Mouse (Mus musculus) gastrocnemius, adult 2 months (tissue): ENCODE measurements around the gene Slc5a10. TPM values are rescaled to one million over a fixed set of nuclear protein-coding genes. Genes with fewer than 3 reads are reported as not detected.

Source experiments
- DNase-seq: peaks from one replicate; pipeline ENCODE4 v3.0.0; 2022
- H3K27ac ChIP-seq: fragments of 200-600 bp; 2 replicates; pipeline ENCODE4 v1.8.1; 2022; ENCODE audit warnings: mild to moderate bottlenecking
- H3K4me3 ChIP-seq: fragments of 200-600 bp; 2 replicates; pipeline ENCODE4 v1.8.1; 2022; ENCODE audit warnings: mild to moderate bottlenecking, moderate library complexity
- CTCF ChIP-seq: fragments of 200-600 bp; IDR thresholded peaks from 2 replicates; pipeline ENCODE4 v1.8.1; 2022; ENCODE audit warnings: antibody characterized with exemption, mild to moderate bottlenecking, moderate library complexity
- intact Hi-C: fragments of 180-260 bp; cut with DNase I; formaldehyde crosslinking; loops from one replicate; pipeline ENCODE4 v1.15.1; 2025
- total RNA-seq, 2 experiments: library from RNA; stranded (reverse); gene quantifications; 2 replicates each; pipeline ENCODE4 v1.2.3; 2021

Slc5a10 gene
- total RNA-seq, 2 experiments from 2014 or later: not detected

DNA sequence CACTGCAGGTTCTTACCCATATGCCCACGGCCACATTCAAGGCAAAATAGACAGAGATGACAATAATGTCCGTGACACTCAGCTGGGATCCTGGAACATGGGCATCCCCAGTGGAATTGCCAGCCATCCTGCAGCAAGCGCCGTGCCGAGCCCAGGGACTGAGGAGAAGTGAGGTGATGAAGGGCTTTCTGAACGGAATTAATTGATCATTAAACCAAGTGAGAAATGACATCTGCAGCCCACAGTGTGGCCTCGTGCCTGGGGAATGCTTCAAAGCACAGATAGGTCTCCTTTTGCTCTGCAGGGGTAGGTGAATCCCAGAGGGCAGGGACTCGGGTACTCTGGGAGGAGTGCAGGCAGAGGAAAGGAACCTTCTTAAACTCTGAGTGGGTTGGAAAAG, 800 bp downstream of the Slc5a10 start:
- Histone ChIP-seq H3K27ac (0 out of 2 replicates have a peak overlapping the region, but pooled peaks have one; percentile 24), H3K4me3 (no peak overlapping the region)
- no peak for DNase-seq
- intact Hi-C loops: no loop called here
- TF ChIP-seq CTCF: no peak

DNA sequence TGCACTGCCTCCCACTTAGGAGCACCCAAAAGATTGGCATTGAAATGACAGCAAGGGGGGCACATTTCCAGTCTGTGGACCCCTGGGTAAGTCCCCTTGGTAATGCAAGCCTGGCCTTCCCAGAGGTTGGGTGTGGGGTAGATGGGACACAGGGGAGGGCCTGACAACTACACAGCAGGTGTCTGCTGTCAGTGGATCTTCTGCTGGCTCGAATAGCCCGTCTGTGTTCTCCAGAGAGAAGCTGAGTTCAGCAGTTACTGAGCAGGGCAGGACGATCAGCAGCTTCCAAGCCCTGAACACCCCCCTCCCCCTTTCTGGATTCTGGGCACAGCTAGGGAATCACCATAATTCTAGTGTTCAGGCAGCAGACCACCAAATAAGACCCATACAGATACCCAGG, 1.2 kb downstream of the Slc5a10 start:
- intact Hi-C loops: no loop called here
- no peak overlapping the region for H3K4me3 ChIP-seq
- DNase-seq: peak; percentile 59
- H3K27ac ChIP-seq: 0 out of 2 replicates have a peak overlapping the region, but pooled peaks have one; percentile 24
- no peak for TF ChIP-seq CTCF

DNA sequence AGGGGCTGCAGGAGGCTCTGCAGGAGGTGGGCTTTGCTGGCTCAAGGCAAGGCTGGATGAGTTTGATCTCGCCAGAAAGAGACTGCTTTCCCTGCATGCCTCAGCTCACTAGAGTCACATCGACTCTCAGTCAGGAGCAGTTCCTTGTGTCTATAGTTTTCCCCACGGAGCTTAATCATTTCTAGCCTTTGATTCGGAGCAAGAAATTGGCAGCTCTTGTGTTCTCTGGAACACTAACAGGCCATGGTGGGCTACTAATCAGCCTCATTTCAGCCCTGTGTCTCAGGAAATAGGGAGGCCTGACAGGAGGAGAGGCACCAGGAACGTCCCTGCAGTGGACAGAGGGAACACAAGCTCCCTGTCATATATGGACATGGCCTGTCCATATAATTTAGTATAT, 2.6 kb downstream of the Slc5a10 start:
- no peak overlapping the region for H3K4me3 ChIP-seq
- no peak for DNase-seq
- H3K27ac ChIP-seq: no peak overlapping the region
- intact Hi-C loops: no loop called here
- no peak for TF ChIP-seq CTCF

DNA sequence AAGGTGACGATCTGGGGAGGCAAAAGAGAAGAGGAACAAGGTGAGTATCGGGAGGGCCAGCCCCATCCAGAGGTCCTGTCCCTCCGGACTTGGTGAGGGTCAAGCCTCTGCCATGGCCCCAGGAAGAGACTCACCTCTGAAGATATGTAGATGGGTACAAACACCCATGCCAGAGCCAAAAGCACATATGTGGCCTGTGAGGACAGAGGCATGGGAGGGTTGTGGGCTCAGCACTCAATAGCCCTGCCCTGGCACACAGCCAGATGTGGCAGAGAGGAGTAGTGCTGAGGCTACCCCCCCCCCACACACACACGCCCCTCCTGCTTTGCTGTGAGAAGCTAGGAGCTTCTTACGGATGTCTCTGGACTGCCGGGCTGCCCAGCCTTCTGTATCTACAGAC, 5.5 kb downstream of the Slc5a10 start:
- DNase-seq: no peak
- TF ChIP-seq CTCF: no peak
- intact Hi-C loops: no loop called here

DNA sequence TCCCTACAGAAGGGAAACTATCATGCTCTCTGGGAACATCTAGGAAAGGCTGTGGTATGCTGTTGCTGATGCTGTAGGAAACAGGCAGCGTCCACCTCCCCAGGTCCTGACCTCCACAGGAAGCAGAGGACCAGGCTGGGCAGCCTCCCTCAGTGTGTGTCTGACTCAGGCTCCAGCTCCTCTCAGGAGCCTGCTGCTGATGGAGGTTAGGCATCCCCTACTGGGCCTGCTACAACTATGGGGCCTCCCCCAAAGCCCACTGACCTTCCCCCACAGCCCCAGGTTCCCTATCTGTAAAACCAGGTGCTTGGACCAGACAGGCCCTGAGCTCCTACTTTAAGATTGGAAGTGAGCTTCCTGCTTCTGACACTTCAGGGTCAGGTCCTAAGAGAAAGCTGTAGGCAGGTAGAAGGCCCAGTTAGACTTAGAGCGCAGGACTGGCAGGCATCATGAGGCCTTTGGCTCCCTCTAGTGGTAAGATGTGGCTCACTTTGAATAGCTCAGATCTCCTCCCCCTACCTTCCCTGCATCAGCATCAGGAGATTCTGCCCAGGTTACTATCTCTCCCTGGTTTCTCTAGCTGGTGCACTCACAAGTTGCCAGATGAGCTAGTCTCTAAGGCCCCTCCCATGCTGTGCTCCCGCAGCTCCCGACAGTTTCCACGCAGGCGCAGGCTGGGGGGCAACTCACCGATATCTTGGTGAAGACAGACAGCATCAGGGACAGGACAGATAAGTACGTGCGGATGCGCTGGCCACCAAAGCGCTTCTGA, 6.1 kb downstream of the Slc5a10 start:
- DNase-seq: peak; percentile 70
- Histone ChIP-seq H3K27ac (no peak overlapping the region), H3K4me3 (no peak overlapping the region)
- intact Hi-C loops: loop anchor here (1.0 to 5.0 kb wide), 5 partner anchors 48 to 612 kb away; no protein-coding TSS in a partner anchor
- peak; percentile 95; the same call in 1 of the 2 replicates for TF ChIP-seq CTCF

More for the DNA sequence above, 5.5 kb downstream of the Slc5a10 start:
- no peak overlapping the region for H3K27ac ChIP-seq
- no peak overlapping the region for H3K4me3 ChIP-seq

DNA sequence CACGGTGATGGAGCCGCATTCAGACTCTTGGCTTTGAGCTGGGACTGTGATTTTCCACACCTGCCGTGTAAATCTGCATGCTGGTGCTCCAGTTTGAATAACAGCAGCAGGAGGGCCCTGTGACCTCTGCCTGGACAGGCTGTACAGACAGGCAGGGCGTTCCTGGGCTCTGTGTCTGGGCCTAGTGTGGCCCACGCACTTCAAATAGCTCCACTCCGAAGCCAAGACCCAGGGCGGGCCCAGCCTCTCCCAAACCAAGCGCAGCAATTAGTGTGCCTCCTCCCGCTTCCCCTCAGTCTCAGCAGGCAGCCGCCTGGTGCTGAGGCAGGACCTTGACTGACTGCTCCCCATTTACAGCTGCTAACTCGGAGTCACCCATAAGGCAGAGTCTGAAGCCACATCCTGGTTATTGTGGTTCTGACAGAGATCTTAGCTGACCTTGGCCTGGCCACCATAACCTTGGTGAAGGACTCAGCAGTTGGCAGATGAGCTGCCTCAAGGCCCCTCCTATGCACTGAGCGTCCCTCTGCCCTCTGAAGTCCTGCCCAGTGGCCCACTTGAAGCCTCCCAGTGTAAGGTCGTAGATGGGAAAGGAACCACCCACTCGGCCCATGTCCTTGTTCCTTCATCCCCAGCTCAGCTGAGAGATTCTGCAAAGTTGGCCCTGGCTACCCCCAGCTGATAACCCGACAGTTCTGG, 7.3 kb downstream of the Slc5a10 start:
- no peak overlapping the region for H3K4me3 ChIP-seq
- peak; percentile 58 for DNase-seq
- no peak for TF ChIP-seq CTCF
- intact Hi-C loops: loop anchor here (5.0 kb wide), 4 partner anchors 91 to 611 kb away; no protein-coding TSS in a partner anchor
- peak overlapping the region; percentile 31 for H3K27ac ChIP-seq

DNA sequence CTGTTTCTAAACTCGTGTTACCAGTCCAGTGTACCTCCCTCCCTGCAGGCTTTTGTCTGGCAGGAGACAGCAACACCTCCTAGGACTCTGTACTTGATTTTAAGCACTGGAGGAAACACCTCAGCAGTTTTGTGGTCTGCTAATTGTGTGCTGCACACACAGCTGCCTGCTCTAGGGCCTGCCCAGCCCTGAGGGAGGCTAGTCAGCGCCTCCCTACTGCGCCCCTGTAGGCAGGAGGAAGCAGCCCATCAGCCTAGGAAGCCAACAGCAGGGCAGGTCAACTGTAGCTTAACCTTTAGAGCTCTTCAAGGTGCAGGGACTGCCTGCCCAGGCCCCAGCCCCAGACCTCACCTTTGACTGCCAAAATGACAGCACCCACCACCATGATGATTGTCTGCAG, 11.7 kb downstream of the Slc5a10 start:
- intact Hi-C loops: no loop called here
- no peak for TF ChIP-seq CTCF

DNA sequence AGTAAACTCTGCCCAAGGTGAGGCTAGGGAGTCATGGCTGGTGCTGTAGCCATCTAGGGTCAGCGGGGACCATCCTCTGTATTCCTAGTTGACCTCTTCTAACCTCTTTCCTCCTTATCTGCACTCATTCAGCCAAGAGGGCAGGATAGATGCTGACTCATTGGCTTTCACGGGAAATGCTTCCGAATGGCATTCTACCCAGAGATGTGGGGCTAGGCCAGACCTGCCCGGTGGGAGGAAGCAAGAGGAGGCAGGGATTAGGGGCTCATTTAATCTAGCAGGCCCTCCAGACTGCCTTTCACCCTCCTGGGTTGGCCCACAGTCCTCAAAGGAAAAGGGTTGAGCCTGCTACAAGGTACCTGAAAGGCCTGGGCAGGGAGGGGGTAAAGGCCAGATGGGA, 14.4 kb downstream of the Slc5a10 start:
- no peak for TF ChIP-seq CTCF
- no peak overlapping the region for H3K4me3 ChIP-seq
- intact Hi-C loops: no loop called here
- H3K27ac ChIP-seq: no peak overlapping the region
- no peak for DNase-seq

More for the DNA sequence above, 11.7 kb downstream of the Slc5a10 start:
- Histone ChIP-seq H3K4me3 (no peak overlapping the region), H3K27ac (no peak overlapping the region)
- no peak for DNase-seq

DNA sequence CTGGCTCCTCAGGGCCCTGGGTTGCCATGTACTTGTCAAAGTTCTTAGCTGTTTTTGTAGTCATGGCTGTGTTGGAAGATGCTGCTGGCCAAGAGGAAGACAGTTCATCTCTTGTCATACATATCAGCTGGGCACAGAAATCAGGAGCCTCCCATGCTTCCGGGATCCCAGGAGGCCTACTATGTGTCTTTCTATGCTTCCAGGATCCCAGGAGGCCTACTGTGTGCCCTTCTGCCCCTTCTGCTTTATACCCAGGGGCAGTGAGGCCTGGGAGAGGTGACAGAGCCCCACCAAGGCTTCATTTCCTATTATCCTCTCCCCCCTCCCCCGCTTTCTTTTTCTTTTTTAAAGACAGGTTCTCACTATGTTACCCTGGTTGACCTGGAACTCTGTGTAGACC, 15.0 kb downstream of the Slc5a10 start:
- Histone ChIP-seq H3K4me3 (no peak overlapping the region), H3K27ac (no peak overlapping the region)
- TF ChIP-seq CTCF: no peak
- no peak for DNase-seq
- intact Hi-C loops: no loop called here

DNA sequence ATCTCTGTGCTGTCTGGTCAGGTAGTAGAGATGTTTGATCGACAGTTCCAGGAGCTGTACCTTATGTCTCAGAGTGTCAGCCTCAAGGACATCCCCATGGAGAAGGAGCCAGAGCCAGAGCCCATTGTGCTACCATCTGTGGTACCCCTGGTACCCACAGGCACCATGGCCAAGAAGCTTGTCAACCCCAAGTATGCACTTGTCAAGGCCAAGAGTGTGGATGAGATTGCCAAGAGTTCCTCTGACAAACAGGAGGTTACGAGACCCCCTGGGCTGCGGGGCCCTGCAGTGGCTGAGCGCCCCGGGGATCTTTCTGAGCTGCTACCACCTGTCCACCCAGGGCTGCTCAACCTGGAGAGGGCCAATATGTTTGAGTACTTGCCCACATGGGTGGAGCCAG, 18.1 kb downstream of the Slc5a10 start:
- no peak for DNase-seq
- Histone ChIP-seq H3K4me3 (no peak overlapping the region), H3K27ac (no peak overlapping the region)
- TF ChIP-seq CTCF: no peak
- intact Hi-C loops: no loop called here

DNA sequence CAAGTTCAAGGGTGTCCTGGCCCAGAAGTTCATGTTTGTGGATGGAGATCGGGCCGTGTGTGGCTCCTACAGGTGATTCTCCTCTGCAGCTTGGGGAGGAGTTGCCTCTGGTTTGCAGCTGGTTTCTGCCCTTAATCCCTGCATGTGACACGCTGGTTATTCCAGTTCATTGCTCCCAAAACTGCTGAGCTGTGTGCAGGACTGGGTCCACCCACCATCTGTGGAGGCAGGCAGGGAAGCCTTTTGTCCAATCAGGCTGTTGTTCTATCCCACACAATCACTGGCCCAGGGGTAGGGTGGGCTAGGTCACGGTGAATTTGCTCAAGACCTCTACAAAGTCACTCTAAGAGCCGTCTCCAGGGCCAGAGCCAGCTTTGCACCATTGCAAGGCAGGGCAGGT, 18.9 kb downstream of the Slc5a10 start:
- intact Hi-C loops: no loop called here
- no peak for TF ChIP-seq CTCF
- no peak overlapping the region for H3K27ac ChIP-seq

DNA sequence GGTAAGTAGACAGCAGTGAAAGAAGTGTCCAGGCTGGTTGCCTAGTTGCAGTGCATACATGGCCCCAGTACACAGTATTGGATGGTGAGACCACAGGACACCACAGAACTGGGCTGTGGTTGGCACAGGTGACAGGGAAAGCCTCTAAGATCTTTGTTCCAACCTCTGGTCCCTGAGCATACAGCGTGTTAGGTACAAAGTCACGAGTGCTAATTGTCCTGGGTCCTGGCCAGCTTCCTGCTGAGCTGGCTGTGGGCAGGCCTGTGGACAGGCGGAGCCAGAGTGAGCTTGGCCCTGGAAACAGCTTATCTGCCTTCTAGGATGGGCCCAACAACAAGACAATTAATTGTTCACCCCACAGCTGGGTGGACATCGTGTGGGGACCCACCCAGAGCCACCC, 20.7 kb downstream of the Slc5a10 start:
- TF ChIP-seq CTCF: no peak
- intact Hi-C loops: no loop called here
- no peak for DNase-seq
- no peak overlapping the region for H3K4me3 ChIP-seq
- no peak overlapping the region for H3K27ac ChIP-seq

More for the DNA sequence above, 18.9 kb downstream of the Slc5a10 start:
- no peak overlapping the region for H3K4me3 ChIP-seq
- DNase-seq: no peak

DNA sequence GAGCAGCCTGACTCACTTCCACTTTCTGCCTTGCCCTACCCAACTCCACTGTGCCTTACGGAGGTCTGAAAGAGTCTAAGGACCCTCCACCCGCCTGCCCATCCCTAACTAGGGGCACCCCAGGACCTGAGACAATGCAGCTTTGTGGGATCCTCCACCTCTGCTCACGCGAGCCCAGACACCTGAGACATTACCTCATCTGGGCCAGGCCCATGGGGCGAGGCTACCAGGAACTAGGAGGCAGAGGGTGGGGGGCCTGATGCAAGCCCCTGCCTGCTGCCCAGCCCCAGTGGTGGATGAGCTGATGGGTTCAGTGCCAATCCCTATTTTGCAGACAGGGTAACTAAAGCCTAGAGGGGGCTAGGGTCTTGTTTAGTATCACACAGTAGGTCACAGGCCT, 21.2 kb downstream of the Slc5a10 start:
- Histone ChIP-seq H3K4me3 (no peak overlapping the region), H3K27ac (no peak overlapping the region)
- intact Hi-C loops: no loop called here
- no peak for DNase-seq
- TF ChIP-seq CTCF: no peak
